Mouse (Mus musculus) bone marrow, adult 2 months (tissue): ENCODE results near the gene Cotl1. TPM values are rescaled to one million over a fixed set of nuclear protein-coding genes. Genes with fewer than 3 reads are reported as not detected.

Experiments
- H3K27ac ChIP-seq: fragments of 200-500 bp; 2 replicates; pipeline ENCODE4 v1.5.1; 2012; ENCODE audit warnings: low read depth, mild to moderate bottlenecking, control low read depth, inconsistent platforms, low read length; ENCODE audit not compliant: control insufficient read depth, poor library complexity, insufficient read depth
- H3K4me1 ChIP-seq: fragments of 200-500 bp; 2 replicates; pipeline ENCODE4 v1.6.1; 2011; ENCODE audit warnings: low read length; ENCODE audit not compliant: control insufficient read depth, insufficient read depth
- H3K4me3 ChIP-seq: fragments of 200-500 bp; replicated peaks from 2 replicates; pipeline ENCODE3; 2011; ENCODE audit warnings: mild to moderate bottlenecking, low read depth, low read length, control low read depth; ENCODE audit not compliant: control insufficient read depth
- CTCF ChIP-seq: fragments of 200-500 bp; IDR thresholded peaks from 2 replicates; pipeline ENCODE4 v1.5.1; 2011; ENCODE audit warnings: low read length, control low read depth; ENCODE audit not compliant: control insufficient read depth, insufficient read depth
- POLR2A ChIP-seq: fragments of 200-500 bp; IDR thresholded peaks from 2 replicates; pipeline ENCODE4 v1.6.1; 2011; ENCODE audit warnings: low read depth, mild to moderate bottlenecking, control low read depth, low read length, borderline replicate concordance; ENCODE audit not compliant: control insufficient read depth
- WGBS: fragments of 180-500 bp; shearing (Covaris S2); methylation state at CpG from one replicate; pipeline ENCODE4 v1.1.7; 2018; 5-methylcytosine and 5-hydroxymethylcytosine counted together
- polyA plus RNA-seq: library from polyadenylated mRNA; stranded (reverse); fragments of >200 nt; gene quantifications from 2 replicates; pipeline ENCODE4 v1.2.4, GENCODE M21; 2011; ENCODE audit warnings: low replicate concordance; ENCODE audit not compliant: missing spikeins, insufficient read depth, insufficient read length

Cotl1 gene
- polyA plus RNA-seq, 1 experiment: 247 TPM

- peak overlapping the region; percentile 94 for H3K27ac ChIP-seq
- H3K4me3 ChIP-seq: peak overlapping the region; percentile 4
- TF ChIP-seq CTCF (no peak), POLR2A (no peak)
- H3K4me1 ChIP-seq: peaks cover 5% of the 10 kb centered on the region
- 6% methylated on average over 9 of the region's 9 CpGs for WGBS
Measured at GRCm38 (mm10) chr8:119784141-119784574, 56.2 kb downstream of the Cotl1 start.

DNA sequence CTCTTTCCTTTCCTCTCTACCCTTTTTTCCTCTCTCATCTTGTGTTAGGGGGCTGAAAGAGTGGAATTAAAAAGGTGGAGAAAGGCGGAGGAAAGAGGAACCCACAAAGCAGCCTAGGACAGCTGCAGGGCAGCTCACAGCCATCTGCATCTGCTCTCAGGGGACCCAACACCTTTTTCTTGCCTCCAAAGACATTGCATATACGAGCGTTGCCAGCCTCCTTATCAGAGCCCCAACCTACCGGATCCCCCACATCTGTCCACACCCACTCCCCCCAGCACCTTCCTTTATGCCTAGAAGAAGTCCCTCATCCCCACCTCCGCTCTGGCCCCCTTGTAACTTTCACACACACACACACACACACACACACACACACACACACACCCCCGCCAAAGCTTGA, 56.8 kb downstream of the Cotl1 start:
- TF ChIP-seq CTCF: no peak
- TF ChIP-seq POLR2A: no peak
- Histone ChIP-seq H3K27ac (peak overlapping the region; percentile 94), H3K4me3 (peak overlapping the region; percentile 4), H3K4me1 (peaks cover 5% of the 10 kb centered on the region)
- 35% methylated on average over 6 of the region's 6 CpGs for WGBS

GRCm38 (mm10) chr8:119782715-119783114, 57.6 kb downstream of the Cotl1 start:
- WGBS: 5% methylated on average over 5 of the region's 5 CpGs
- Histone ChIP-seq H3K4me1 (peaks cover 5% of the 10 kb centered on the region), H3K27ac (no peak overlapping the region), H3K4me3 (no peak overlapping the region)
- TF ChIP-seq CTCF (peak; percentile 64), POLR2A (no peak)

GRCm38 (mm10) chr8:119781086-119781840, 59.1 kb downstream of the Cotl1 start:
- no peak overlapping the region for H3K4me3 ChIP-seq
- TF ChIP-seq POLR2A: no peak
- TF ChIP-seq CTCF: no peak
- peaks cover 6% of the 10 kb centered on the region for H3K4me1 ChIP-seq
- 69% methylated on average over 4 of the region's 4 CpGs for WGBS
- no peak overlapping the region for H3K27ac ChIP-seq

DNA sequence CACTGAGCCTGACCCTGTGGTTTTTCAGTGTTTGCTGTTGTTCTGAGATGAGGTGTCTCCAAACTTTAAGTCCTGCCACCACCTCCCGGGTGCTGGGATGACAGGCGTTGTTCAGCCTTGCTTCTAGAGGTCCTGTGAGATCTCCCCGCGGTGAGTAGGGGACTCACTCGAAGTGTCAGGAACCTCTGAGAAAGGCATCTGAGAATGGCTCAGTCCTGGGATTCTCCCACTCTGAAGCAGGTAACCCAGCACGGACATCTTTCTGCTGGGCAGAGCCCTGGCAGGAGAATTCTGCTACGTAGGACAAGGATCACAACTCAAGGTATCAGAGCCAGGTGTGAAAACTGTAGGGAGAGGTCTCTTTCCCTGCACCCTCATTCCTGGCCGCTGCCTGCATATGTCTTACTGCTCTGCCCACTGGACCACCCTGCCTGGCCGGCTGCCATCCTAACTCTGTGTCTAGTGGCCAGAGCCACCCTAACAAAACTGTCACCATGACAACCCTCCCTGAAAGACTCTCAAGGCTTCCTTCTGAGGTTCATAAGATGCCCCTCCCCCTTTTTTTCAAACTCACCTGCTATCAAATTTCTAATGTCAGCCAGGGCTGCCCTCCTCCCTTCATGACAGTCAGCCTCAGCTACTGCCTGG, 59.8 kb downstream of the Cotl1 start:
- no peak for TF ChIP-seq POLR2A
- TF ChIP-seq CTCF: no peak
- whole genome bisulfite sequencing: 79% methylated on average over 9 of the region's 9 CpGs
- H3K4me1 ChIP-seq: peaks cover 6% of the 10 kb centered on the region
- no peak overlapping the region for H3K4me3 ChIP-seq
- H3K27ac ChIP-seq: no peak overlapping the region

DNA sequence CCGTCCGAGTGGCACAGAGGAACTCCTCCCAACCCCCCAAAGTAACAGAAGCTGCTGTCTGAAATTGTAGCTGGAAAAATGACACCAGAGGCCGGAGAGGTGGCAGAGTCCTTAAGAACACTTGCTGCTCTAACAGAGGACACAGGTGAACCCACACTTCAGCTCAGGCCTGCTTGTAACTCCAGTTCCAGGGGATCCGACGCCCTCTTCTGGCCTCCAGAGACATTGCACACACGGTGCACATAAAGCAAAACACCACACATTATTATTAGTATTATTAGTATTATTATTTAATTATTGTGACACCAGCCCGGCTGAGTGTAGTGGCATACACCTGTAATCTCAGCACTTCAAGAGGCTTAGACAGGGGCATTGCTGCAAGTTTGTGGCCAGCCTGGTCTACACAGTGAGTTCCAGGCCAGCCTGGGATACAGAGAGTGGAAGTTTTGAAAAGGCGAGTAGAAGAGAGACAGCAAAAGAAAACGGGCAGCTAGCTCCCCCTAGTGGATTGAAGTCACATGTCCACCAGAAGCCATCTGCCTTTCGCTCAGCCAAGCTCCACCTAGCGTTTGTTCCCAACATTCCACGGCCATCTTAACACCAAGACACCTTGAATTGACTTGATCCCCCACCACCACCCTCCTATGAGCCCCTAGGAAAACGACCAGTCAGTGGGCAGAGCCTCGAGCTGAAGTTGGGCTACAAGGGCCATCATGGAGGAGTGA, 61.2 kb downstream of the Cotl1 start:
- Histone ChIP-seq H3K27ac (peak overlapping the region; percentile 26; the same call in 1 of the 2 replicates), H3K4me1 (peaks cover 2% of the 10 kb centered on the region), H3K4me3 (no peak overlapping the region)
- no peak for TF ChIP-seq POLR2A
- TF ChIP-seq CTCF: peak; percentile 98
- 25% methylated on average over 14 of the region's 14 CpGs for WGBS

- peak within 1 kb of the TSS; percentile 72 for H3K4me3 ChIP-seq
- peak within 1 kb of the TSS; percentile 68 for H3K27ac ChIP-seq
- TF ChIP-seq POLR2A (peak; percentile 94), CTCF (no peak)
- peaks cover 2% of the 10 kb centered on the region for H3K4me1 ChIP-seq
- under 1% methylated on average over 18 of the region's 18 CpGs for WGBS
Measured at GRCm38 (mm10) chr8:119778263-119778662, 62.1 kb downstream of the Cotl1 start, which contains the start of gene Tldc1. Gene Tldc1 (minus strand): TSS chr8:119778416.

- peak overlapping the region; percentile 72 for H3K4me3 ChIP-seq
- peak overlapping the region; percentile 68 for H3K27ac ChIP-seq
- no peak for TF ChIP-seq POLR2A
- TF ChIP-seq CTCF: no peak
- peaks cover 2% of the 10 kb centered on the region for H3K4me1 ChIP-seq
- WGBS: 8% methylated on average over 7 of the region's 7 CpGs
Measured at GRCm38 (mm10) chr8:119777765-119778164, 62.6 kb downstream of the Cotl1 start.
